Mouse (Mus musculus) CD4-positive, CD25-positive, alpha-beta regulatory T cell, adult 2 months (primary cell): ENCODE data around the gene Gckr.
A peak's percentile ranks its signal among the peaks of the same experiment; 100 is the strongest.

Experiments
- DNase-seq: peaks from one replicate; pipeline ENCODE4 v3.0.0-alpha.2; 2012; ENCODE audit warnings: low read depth, low spot score

Gene Gckr

DNA sequence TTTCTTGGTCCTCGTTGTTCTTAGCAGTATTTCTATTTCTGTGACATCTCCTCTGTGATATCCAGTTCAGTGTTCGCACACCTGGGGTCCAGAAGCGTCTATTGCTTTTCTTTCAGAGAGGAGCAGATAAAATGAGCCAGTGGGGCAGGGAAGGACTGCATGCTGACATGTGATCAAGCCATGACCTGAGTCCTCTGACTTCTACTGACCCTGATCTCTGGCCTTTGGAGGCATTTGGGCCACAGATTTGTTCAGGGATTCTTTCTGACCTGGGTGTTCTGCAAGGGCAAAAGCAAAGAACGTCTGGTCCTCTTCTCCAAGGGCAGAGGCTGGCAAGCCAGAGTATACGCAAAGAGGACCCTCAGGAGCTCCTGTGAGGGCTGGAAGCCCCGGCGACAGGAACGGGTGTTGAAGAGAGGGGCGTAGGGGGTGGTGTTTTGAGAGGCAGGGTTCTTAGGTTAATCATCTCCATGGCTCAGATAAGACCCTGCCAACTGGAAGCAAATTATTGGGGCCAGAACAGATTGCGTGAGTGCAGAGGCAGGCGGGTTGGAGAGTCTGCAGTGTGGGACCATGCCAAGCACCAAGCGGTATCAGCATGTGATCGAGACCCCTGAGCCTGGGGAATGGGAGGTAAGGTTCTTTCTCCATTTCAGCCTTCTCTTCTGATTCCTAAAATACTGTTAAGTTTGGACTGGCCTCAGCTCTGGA, at the start of gene Gckr:
Gene Gckr, plus strand, starts transcription at position 397 of the 711 bp plus-strand sequence.
- DNase-seq: no peak

DNA sequence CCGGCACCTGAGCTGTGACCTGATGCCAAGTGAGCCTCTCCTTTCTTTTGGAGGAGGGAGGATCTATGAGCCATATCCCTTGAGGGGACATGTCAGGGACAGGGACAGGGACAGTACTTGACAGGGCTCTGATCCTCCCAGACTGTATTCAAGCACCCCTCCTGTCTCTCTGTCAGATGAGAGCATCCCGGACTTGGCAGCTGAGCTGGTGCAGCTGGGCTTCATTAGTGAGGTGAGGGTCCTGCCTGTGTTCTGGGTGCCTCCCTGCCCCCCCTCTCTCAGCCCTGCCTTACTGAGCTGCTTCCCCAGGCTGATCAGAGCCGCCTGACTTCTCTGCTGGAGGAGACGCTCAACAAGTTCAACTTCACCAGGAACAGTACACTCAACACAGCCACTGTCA, 46.5 kb upstream of the Gckr start:
- no peak for DNase-seq

DNA sequence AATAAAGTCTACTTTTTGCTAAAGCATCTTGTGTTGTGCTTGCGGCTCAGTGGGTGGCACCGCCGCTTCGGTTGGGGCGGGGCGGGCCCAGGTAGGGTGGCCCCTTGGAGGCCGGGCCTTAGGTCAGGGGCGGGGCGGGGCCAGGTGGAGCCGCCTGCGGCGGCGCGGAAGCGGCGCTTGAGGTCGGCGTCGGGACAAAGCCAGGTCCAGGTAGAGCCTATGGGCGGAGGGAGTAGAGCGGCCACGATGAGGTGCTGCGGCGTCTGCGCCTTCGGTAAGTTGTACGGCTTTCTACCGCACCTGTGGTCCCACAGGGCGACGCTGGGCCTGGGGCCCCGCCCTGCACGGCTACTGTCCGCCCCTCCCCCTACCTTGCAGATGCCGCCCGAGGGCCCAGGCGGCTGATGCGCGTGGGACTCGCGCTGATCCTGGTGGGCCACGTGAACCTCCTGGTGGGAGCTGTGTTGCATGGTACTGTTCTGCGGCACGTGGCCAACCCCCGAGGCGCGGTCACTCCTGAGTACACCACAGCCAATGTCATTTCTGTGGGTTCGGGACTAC, 45.6 kb upstream of the Gckr start, which contains the start of gene Krtcap3:
Gene Krtcap3, plus strand, starts transcription at position 151 of the 561 bp plus-strand sequence.
- DNase-seq: peak; percentile 72

DNA sequence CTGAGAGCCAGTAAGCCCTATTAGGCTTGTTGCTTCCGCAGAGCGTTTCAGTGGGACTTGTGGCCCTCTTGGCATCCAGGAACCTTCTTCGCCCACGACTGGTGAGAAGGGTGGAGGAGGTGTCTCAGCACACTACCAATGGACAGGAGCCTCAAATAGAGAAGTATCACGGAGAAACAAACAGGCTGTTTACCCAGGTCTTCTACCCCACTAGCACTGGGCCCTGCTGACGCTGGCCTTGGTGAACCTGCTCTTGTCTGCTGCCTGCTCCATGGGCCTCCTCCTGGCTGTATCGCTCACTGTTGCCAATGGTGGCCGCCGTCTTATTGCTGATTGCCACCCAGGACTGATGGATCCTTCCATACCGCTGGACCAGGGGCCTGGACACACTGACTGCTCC, 45.1 kb upstream of the Gckr start:
- no peak for DNase-seq

DNA sequence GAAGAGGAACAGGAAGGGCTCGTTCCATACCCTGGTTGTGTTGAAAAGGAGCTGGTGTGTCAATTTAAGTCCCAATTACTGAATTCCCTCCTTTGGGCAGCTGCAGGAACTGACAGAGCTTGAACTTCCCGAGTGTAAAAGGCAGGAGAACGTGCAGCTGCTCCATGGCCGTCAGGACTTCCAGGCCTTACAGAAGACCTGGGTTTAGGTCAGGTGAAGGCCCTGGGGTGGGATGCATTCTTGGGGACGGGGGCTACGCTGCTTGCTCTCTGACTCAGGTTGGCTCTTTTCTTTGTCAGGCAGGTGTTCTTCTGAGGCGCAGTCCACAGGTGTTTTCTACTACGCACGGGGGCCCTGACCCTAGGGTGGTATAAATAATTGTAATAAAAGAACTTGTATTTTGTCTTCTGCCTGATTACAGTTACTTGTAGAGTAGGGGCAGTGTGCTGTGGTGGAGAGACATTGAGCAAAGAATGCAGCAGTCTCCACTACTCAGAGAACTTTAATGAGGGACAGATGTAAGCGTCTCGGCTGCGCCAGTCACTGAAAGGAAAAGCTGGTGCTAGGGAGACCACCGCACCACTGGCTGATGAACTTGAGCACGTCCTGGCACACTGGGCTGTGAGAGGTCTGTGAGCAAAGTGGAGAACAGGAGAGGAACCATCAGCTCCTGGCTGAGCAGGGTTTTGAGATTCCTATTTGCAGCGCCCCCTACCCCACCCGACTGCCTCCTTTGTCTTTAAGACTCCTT, 44.3 kb upstream of the Gckr start:
- DNase-seq: no peak

DNA sequence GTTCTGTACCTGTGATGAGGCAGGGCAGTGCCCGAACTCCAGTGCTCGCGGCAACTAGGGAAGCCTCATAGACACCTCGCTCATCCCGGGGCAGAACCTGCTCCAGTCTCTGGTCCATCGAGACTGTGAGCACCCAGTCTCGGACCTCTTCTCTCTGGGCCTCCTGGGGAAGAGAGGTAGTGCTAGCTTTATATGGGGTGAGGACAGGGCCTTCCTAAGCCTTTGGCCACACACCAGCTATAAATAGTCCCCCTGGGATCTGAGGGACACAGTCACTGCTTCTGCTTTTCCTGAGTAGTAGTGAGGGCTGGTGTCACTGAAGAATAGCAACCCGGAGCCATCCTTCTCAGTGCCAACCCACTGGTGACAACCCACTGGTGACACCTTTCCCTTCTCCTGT, 43.4 kb upstream of the Gckr start:
- no peak for DNase-seq

DNA sequence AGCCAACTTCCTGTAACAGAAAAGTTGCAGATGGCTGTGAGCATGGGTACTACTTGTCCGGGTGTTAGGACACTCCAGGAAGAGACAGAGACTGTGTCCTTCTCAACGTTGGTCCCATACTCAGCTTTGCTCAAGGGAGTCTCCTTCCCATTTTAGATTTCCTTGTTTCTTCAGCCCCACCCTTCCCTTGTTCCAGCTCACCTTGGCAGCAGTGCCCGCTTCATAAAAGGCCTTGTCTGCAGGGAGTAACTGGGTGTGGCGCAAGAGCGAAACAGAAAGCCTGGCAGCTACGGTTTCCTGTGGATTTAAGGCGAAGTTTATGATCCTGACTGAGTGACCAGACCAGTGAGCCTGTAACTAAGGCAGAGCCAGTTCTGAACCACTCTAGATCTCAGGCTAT, 42.8 kb upstream of the Gckr start:
- no peak for DNase-seq

DNA sequence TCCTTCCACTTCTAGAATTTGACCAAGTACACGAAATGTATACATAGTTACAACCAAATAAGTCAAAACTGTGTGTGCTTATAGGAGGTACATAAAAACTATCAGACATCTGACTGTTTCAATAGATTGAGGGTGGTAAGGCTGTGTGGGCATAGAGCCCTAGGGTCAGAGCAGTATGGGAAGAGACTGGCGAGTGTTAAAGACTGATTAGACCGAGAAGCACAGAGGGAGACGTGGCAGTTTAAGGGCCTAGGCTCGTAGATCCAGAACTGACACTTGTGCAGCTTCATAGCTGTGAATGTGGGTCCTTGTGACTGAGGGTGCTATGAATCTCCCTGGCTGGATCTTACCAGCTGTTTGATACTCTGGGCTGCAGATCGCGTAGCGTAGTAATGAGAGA, 42.3 kb upstream of the Gckr start:
- DNase-seq: no peak

DNA sequence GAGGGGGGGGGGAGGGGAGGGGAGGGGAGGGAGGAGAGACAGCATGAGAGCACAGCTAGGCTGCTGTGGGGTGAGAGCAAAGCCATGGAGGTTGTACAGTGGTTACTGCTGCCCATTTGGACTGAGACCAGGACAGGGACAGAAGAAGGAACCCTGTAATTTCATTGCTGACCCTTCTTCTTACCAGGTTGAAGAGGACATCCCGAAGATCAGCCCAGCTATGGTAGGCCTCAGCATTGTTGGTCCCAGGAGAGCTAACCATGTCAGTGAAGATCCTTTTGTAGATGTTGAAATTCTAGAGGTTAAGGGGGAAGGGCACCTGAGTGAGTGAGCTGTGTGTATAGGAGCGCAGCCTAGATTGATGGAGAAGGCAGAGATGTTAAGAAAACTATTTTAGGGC, 41.9 kb upstream of the Gckr start:
- no peak for DNase-seq

DNA sequence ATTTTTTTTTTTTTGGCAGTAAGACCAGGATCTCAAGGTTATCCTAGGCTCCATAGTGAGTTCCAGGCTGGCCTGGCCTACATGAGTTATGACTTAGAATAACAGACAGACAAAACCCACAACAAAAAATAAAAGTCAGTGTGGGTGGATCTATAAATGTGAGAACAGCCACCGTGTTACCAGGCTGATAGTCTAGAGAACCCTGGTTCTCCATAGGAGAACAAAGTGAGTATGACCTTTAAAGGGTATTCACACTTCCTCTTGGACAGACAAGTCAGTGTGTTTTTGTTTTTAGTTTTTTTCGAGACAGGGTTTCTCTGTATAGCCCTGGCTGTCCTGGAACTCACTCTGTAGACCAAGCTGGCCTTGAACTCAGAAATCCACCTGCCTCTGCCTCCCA, 41.3 kb upstream of the Gckr start:
- peak; percentile 31 for DNase-seq

DNA sequence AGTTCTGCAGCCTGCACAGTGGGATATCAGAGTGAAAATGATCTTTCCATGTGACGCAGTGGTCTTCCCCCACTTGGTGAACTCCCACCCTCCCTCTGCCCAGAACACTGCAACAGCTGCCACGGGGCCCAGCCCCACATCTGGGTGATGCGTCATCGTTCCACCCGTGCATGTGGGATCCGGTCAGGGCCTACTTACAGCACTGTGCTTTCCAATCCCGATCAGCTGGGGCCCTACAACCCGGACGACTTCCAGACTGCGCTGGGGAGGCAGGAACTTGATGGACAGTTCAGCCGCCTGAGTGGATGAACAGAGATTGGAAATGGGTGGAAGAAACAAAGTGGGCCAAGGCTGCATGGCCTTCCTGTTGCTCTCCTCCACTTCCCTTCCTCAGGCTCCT, 39.6 kb upstream of the Gckr start:
- no peak for DNase-seq

DNA sequence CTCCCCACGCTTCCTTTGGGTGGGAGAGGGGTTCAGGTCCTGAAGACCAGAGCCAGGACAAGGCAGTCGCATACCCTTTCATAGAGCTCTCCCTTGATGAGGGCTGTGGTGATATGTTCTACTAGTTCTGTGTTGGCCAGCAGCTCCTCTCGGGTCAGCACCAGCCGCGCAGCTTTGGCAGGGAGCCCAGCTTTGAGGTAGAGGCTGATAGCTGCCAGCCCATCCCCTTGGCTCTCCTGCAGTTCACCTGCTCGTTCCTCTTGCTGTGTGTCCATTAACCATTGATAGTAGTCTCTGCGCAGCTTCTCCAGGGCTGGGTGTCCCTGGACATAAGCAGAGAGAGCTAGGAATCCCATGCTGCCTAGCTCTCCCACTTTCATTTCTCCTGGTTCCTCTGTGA, 31.1 kb upstream of the Gckr start:
- DNase-seq: no peak

DNA sequence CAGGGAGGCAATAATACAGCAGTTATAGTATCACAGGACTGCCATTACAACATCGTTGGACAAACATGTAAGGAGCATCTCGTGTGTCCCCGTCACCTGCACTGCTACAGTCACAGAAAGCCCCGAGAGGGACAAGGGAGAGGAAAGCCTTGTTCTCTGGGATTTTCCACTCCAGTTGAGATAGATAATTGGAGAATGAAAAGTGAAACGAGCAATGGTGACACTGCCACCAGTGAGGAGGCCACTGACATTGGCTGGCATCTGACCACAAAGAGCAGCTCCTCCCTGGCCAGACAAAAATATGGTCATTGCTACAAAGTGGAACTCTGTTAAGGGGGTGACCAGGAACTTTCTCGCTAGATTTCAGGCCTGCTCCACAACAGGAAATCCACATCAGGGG, 29.6 kb upstream of the Gckr start:
- no peak for DNase-seq

DNA sequence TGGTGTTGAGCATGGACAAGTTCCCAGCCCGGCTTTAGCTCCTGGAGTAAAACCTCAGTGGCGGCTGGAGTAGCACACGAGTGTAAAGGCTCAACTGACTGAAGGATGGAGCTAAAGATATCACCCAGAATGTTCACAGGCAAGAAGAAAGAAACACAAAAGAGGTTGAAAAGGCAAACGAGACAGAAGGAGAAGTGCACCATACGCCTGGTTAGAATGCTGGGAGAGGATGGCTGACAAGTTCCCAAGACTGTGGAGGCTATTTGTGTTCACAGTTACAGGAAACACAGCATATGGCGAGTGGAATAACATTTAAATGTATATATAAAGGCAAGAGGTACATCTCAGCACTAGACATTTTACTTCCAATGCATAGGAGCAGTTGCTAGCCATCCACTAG, 24.2 kb upstream of the Gckr start:
- DNase-seq: no peak

DNA sequence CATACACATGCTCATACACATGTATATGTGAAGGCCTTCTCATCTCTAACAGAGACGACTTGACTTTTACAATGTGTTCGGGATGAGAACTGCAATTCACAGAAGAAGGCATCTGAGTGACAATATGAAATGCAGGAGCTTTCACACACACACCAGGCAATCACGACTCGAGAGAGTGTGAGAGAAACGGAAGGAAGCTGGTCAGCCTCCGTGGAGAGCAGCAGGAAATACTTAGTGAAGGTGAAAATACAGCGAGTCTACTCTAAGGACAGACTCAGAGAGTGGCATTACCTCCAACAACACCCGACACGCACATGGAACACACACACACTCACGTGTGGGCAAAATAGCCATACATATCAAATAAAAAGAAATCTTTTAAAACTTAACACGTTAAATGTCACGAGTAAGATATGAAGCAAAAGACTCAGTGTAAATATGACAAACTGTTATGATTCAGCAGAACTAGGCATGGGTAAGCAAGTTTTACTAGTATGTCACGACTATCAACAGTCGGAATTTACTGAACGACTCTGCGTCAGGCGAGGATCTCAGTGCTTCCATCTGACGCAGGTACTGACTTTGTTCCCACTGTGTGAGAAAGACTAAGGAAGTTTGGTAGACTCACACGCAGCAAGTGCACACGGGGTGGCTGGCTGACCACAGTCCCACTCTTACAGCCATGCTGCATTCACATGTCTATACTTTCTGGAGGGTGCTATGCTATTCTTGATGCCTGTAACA, 17.8 kb upstream of the Gckr start:
- peak; percentile 47 for DNase-seq

DNA sequence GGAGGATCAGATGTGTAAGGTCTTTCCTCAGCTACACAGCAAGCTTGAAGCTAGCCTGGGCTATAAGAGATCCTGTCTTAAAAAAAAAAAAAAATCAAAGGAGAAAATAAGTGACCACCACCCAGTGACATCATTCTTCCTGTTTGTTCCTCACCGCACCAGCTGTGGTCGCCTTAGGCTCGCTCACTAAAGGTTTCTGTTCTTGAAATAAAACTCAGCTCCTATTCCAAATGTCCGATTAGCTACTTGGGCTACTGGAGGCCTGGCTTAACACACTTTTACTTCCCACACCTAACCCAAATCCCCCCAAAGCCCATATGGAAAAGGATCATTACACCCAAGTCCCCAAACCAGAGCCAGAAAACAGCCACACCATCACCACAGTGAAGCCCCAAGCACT, 9.0 kb upstream of the Gckr start:
- DNase-seq: peak; percentile 13

DNA sequence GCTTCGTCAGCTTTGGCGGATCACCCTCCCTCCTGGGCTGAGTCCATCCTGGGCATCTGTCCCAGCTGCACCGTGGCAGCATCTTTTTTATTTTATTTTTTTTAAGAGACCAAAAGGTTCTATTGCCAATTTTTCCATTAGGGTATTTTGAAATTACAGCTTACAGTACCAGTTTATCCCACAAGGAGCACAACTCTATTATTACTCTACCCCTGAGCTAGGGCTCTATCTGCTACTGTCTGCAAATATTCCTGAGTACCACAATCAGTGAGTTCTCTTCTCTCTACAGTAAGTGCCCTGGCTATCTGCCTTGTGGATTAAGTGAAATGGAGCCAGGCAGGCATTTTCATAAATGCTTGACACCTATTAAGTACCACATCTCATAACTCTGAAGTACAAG, 8.6 kb upstream of the Gckr start:
- peak; percentile 20 for DNase-seq

DNA sequence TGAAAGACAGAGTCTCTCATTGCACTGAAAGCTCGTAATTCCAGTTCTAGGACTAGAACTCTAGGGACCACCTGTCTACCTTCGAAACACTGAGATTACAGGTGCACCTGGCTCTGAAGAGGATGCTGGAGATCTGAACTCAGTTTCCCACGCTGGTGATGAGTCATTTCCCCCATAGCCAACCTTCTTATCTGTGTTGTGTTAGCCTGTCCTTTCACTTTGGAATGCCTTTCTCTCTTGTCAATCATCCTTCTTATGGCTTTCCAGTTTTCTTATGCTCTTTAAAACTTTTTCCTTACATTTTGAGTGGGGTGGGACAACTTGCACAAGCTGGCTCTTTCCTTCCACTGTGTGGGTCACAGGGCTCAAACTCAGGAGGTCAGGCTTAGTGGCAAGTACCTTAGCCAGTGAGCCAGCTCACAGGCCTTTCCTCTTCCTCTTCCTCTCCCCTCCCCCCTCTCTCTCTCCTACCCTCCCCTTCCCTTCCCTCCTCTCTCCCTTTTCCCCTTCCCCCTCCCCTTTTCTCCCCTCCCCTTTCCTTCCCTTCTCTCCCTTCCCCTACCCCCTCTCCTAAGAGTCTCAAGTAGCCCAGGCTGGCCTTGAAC, 7.5 kb upstream of the Gckr start:
- peak; percentile 28 for DNase-seq

DNA sequence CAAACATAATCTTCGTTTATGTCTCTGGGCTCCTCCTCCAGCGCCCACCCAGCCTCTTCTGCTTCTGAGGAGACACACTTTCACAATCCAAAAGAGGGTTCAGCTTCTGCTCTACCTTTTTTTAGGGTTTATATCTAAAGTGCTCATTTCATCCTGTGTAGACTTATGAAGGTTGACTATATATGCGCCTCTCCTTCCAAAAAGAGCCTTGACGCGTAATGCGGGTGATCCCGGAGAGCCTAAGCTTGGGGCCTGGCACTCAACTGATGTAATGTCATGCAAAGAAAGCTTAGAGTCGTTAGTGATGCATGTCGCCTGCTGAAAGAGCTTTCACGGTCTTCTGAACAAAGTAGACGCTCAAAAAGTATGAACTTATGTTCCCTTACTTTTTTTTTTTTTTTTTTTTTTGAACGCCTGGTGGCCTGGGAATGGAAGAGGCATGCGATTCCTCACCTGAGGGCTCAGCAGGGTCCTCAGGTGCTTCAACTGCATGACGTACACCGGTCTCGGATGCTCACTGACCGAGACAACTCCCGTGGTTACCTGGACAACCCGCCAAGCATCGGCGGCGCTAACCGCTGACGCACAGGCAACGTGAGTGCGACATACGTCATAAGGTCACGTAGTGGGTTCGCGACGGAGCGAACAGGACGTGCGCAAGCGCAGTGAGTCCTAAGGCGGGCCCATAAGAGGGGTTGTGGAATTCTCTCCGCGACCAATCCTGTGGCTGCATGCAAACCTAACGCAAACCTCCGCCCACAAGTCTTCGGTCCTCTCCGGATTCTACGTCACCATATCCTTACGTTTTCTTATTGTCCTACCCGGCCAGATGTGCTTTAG, 6.5 kb upstream of the Gckr start, which contains the start of gene Ift172:
Gene Ift172, minus strand, starts transcription at position 596 of the 840 bp plus-strand sequence.
- peak; percentile 100 for DNase-seq

DNA sequence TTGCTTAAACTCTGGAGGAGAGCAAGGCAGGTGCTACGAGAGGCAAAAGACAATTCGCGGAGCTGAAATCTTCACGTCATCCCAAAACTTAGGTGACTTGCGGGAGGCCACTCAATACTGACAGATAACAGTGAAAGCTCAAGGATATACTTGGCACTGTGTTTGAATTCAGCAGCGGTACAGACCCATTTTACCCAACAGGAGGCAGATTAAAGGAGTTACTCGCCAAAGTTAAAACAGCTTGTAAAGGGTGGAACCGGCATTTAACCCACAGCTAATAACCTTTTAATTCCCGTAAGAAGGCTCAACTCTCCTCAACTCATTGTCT, 5.9 kb upstream of the Gckr start:
- no peak for DNase-seq
